Mouse (Mus musculus) heart, adult 2 months (tissue): ENCODE measurements around the gene Gpx1.

Source experiments
- CTCF ChIP-seq: fragments of 200-600 bp; IDR thresholded peaks from 2 replicates; pipeline ENCODE4 v1.8.1; 2022; ENCODE audit warnings: antibody characterized with exemption, mild to moderate bottlenecking, moderate library complexity
- POLR2A ChIP-seq: fragments of 200-500 bp; IDR thresholded peaks from 2 replicates; pipeline ENCODE4 v1.6.1; 2011; ENCODE audit warnings: mild to moderate bottlenecking, low read depth, low read length, control low read depth; ENCODE audit not compliant: insufficient read depth

- TF ChIP-seq POLR2A (0 out of 2 replicates have a peak, but pooled peaks have one; percentile 47), CTCF (no peak)
Measured at GRCm38 (mm10) chr9:108340258-108341138, 1.8 kb downstream of the Gpx1 start.
